Mouse (Mus musculus) Patski (cell line): ENCODE data around the gene Ms4a2. TPM values are rescaled to one million over a fixed set of nuclear protein-coding genes. Genes with fewer than 3 reads are reported as not detected.

ENCODE experiments used
- ATAC-seq: fragments of 100-300 bp; one replicate; pipeline ENCODE4 v1.8.0; 2021
- CTCF ChIA-PET: fragments of 350-600 bp; sonication (Branson Sonifier 250); formaldehyde crosslinking; loops from one replicate; lab custom pipeline; 2022; ENCODE audit warnings: inconsistent platforms; lab: Charles Lee
- POLR2A ChIA-PET: fragments of 350-600 bp; sonication (Branson Sonifier 250); formaldehyde crosslinking; loops from one replicate; lab custom pipeline; 2022; ENCODE audit warnings: antibody characterized with exemption, inconsistent platforms; lab: Charles Lee
- DNase-seq: peaks from one replicate; pipeline ENCODE4 v3.0.0-alpha.2; 2011; ENCODE audit warnings: low read depth, low spot score
- H3K27me3 ChIP-seq: fragments of 371-371 bp; one replicate; pipeline ENCODE4 v1.5.1; 2021
- CTCF ChIP-seq: fragments of 100-300 bp; IDR thresholded peaks from one replicate; pipeline ENCODE4 v1.5.1; 2021
- in situ Hi-C: fragments of 300-500 bp; cut with MboI; formaldehyde crosslinking; loops from 3 replicates; pipeline ENCODE4 v1.11.1; 2018; ENCODE audit warnings: low pct_unique_long_range_greater_than_20kb, mixed read lengths
- polyA plus RNA-seq: library from polyadenylated mRNA; unstranded; gene quantifications from one replicate; pipeline ENCODE4 v1.2.3, GENCODE M21; 2021

Gene Ms4a2
- polyA plus RNA-seq, 1 experiment from 2014 or later = 89.6 TPM

DNA sequence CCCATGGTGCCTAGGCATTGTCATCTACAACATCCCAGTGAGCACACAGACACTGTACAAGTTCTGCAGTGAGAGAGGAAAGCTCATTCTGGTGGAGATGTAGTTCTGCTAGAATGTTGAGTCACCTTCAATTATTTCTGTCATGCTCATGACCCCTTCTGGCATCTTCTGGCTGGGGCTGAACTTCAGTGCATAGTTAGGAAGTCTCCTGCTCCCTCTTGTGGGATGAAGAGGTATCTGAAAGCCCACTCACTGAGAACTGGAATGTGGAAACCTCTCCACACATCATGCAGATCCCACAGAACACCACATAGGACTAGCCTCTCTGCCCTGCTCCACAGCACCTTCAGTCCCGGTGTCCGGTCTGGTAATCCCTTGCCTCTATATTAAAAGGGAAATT, 21.5 kb downstream of the Ms4a2 start:
- ChIA-PET CTCF (interaction anchor here (0.6 to 3.8 kb wide), 16 partner anchors 10 to 254 kb away, joined by 3 to 16 read pairs (median 4); no protein-coding TSS in a partner anchor), POLR2A (no interaction called here)
- ATAC-seq (peak; percentile 92), DNase-seq (no peak)
- peak; percentile 97 for TF ChIP-seq CTCF
- in situ Hi-C loops = loop anchor here (5.0 to 10.0 kb wide), 2 partner anchors 240 to 413 kb away; no protein-coding TSS in a partner anchor
- H3K27me3 ChIP-seq = no peaks in the 10 kb centered on the region

DNA sequence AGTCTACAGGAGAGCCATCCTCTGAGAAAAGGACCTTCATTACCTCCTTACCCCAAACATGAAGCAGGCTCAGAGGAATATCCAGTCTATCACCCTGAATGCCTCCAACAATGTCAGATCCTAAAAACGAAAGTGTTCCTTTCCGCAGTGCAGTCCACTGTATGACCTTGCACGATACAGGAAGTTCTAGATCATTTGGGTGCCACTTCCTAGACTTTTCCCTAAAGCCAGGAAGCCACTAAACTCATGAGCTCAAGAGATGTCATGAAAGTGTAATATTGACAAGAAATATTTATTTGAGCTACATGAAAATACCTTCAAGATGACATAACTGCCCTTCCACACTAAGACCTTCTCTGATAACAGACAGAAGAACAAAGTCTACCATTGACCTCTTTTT, 22.2 kb downstream of the Ms4a2 start:
- no peaks in the 10 kb centered on the region for H3K27me3 ChIP-seq
- in situ Hi-C loops = loop anchor here (5.0 to 10.0 kb wide), 2 partner anchors 239 to 413 kb away; no protein-coding TSS in a partner anchor
- no peak for ATAC-seq
- ChIA-PET POLR2A (no interaction called here), CTCF (interaction anchor here (0.6 to 3.8 kb wide), 15 partner anchors 9 to 253 kb away, joined by 3 to 16 read pairs (median 4); no protein-coding TSS in a partner anchor)
- no peak for DNase-seq
- TF ChIP-seq CTCF = no peak

DNA sequence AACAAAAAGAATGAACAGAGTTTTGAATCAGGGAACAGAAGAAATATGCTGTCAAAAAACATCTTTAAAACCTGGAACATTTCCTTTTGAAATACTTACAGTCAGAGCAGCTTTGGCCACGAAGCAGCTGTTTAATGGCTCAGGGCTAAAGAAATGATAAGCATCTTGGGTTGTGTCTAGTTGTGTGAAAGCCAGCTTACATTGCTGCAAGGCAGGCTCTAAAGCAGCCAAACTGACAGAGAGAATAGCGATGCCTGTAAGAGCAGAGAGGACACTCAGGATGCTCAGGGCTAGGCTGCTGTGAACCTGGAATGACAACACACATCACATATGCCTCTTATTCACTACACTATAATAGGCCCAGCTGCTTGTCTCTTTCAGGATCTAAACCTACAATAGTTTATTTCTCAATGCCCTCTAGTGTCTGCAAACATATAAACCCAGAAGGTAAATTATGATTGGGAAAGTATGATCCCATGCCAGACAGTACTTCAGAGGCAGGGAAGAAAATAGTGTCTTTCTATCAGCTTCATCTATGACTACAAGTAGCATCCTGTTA, 33.5 kb downstream of the Ms4a2 start:
- CTCF ChIA-PET = no interaction called here
- in situ Hi-C loops = no loop called here
- no peak for DNase-seq
- POLR2A ChIA-PET = no interaction called here
- no peak for ATAC-seq
- H3K27me3 ChIP-seq = peaks cover 4% of the 10 kb centered on the region
- TF ChIP-seq CTCF = no peak

DNA sequence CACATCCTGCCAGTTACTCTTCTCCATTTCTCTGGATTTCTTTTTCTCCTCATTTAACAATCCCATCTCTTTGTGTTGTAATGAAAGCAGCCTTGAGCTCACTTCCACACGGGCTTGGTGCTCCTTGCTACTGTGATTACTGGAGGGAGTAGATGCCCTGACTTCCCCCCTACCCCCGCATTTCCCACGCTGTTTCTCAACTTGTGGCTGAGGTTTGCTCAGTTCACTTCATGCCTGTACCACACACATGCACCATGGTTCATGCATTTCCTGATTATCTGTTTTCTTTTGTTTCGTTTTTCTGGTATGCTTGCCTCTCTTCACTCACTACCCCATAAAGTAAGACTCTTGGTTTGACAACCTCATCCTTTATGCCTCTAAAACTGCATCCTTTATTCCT, 34.3 kb downstream of the Ms4a2 start:
- ChIA-PET POLR2A (no interaction called here), CTCF (interaction anchor here (1.1 kb wide), 1 partner anchor 15 kb away, joined by 3 read pairs; no protein-coding TSS in a partner anchor)
- ATAC-seq (no peak), DNase-seq (no peak)
- TF ChIP-seq CTCF = no peak
- in situ Hi-C loops = no loop called here
- H3K27me3 ChIP-seq = peaks cover 4% of the 10 kb centered on the region

DNA sequence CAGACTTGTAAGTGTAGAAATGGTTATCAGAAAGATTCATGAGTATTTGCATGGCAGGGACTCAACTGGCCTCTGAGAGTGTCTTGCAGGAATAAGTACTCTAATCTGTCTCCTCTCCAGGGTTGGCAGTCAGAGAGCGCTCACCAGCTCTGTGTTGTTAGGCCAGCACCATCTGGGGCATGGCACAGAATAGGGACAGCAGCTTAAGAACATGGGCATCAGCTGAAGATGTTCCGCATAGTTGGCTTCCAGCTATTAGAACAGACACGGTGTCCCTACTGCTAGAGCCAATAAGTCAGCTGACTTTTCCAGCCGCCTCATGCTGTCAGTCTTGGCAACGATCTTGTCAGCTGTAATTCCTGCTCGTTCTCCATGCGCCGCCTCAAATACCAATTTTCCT, 48.6 kb downstream of the Ms4a2 start:
- ChIA-PET CTCF (interaction anchor here (1.4 kb wide), 1 partner anchor 8 kb away, joined by 3 read pairs; no protein-coding TSS in a partner anchor), POLR2A (no interaction called here)
- in situ Hi-C loops = no loop called here
- peaks cover 75% of the 10 kb centered on the region for H3K27me3 ChIP-seq
- no peak for TF ChIP-seq CTCF
- ATAC-seq = no peak
- DNase-seq = no peak

Other genes with a start within 250 kb of the Ms4a2 start
- not detected for gene Ms4a4a, start 248.2 kb downstream of the Ms4a2 start, polyA plus RNA-seq
- not detected for gene Ms4a4c, start 218.9 kb downstream of the Ms4a2 start, polyA plus RNA-seq
- 0.12 TPM for gene Ms4a4b, start 180.2 kb downstream of the Ms4a2 start, polyA plus RNA-seq
- not detected for gene Ms4a6c, start 154.4 kb downstream of the Ms4a2 start, polyA plus RNA-seq
- not detected for gene Gm8369, start 137.8 kb downstream of the Ms4a2 start, polyA plus RNA-seq
- not detected for gene Ms4a6b, start 107.2 kb downstream of the Ms4a2 start, polyA plus RNA-seq
- 0.04 TPM for gene Ms4a4d, start 86.9 kb downstream of the Ms4a2 start, polyA plus RNA-seq
- gene Ms4a6d, start 18.9 kb downstream of the Ms4a2 start, polyA plus RNA-seq = 0.35 TPM
- 0.99 TPM for gene Ms4a3, start 17.1 kb upstream of the Ms4a2 start, polyA plus RNA-seq
- not detected for gene Oosp2, start 36.8 kb upstream of the Ms4a2 start, polyA plus RNA-seq
- not detected for gene Oosp1, start 67.4 kb upstream of the Ms4a2 start, polyA plus RNA-seq
- not detected for gene Oosp3, start 73.3 kb upstream of the Ms4a2 start, polyA plus RNA-seq
- 0.05 TPM for gene Gif, start 123.8 kb upstream of the Ms4a2 start, polyA plus RNA-seq
- gene Mrpl16, start 146.7 kb upstream of the Ms4a2 start, polyA plus RNA-seq = 76.0 TPM
- gene Stx3, start 195.7 kb upstream of the Ms4a2 start, polyA plus RNA-seq = 45.4 TPM
- 1.1 TPM for gene Olfr1417, start 215.5 kb upstream of the Ms4a2 start, polyA plus RNA-seq
- gene Olfr1418, start 237.3 kb upstream of the Ms4a2 start, polyA plus RNA-seq = 0.33 TPM